Mouse (Mus musculus) heart, postnatal 0 days (tissue): Measurements from ENCODE around the gene Gm20721. TPM values are rescaled to one million over a fixed set of nuclear protein-coding genes. Genes with fewer than 3 reads are reported as not detected.
A peak's percentile ranks its signal among the peaks of the same experiment; 100 is the strongest.

ENCODE experiments used
- ATAC-seq: fragments of 200-750 bp; cut with Nextera tagmentation; 2 replicates; pipeline ENCODE4 v1.8.0; 2017; ENCODE audit warnings: low read depth, moderate number of reproducible peaks, moderate library complexity; ENCODE audit not compliant: insufficient read depth
- DNase-seq: peaks from one replicate; pipeline ENCODE4 v3.0.0-alpha.2; 2016; ENCODE audit warnings: low spot score
- H3K27ac ChIP-seq: fragments of 300-500 bp; sonication (generic); 2 replicates; pipeline ENCODE4 v1.5.1; 2014; ENCODE audit warnings: low read depth, mild to moderate bottlenecking
- H3K27me3 ChIP-seq: fragments of 300-500 bp; sonication (generic); 2 replicates; pipeline ENCODE4 v1.6.1; 2014; ENCODE audit warnings: low read length, mixed read lengths; ENCODE audit not compliant: control insufficient read depth, insufficient read depth
- H3K36me3 ChIP-seq: fragments of 300-500 bp; sonication (generic); replicated peaks from 2 replicates; pipeline ENCODE4 v1.6.1; 2014; ENCODE audit warnings: low read length, mixed read lengths; ENCODE audit not compliant: control insufficient read depth, insufficient read depth
- H3K4me1 ChIP-seq: fragments of 300-500 bp; sonication (generic); 2 replicates; pipeline ENCODE4 v1.6.1; 2014; ENCODE audit warnings: antibody characterized with exemption; ENCODE audit not compliant: control insufficient read depth, insufficient read depth
- H3K4me2 ChIP-seq: fragments of 300-500 bp; sonication (generic); 2 replicates; pipeline ENCODE4 v1.6.1; 2014; ENCODE audit warnings: low read depth, mild to moderate bottlenecking, low read length, moderate library complexity
- H3K4me3 ChIP-seq: fragments of 300-500 bp; sonication (generic); 2 replicates; pipeline ENCODE4 v1.5.1; 2014; ENCODE audit warnings: low read depth, low read length
- H3K9ac ChIP-seq: fragments of 300-500 bp; sonication (generic); replicated peaks from 2 replicates; pipeline ENCODE4 v1.6.1; 2014; ENCODE audit warnings: low read depth, low read length, mixed read lengths
- H3K9me3 ChIP-seq: fragments of 300-500 bp; sonication (generic); replicated peaks from 2 replicates; pipeline ENCODE4 v1.6.1; 2016; ENCODE audit warnings: low read length; ENCODE audit not compliant: control insufficient read depth
- CTCF ChIP-seq: IDR thresholded peaks from 2 replicates; pipeline ENCODE4 v1.5.1; 2016; ENCODE audit warnings: antibody characterized with exemption, control low read depth, low read depth
- EP300 ChIP-seq: IDR thresholded peaks from 2 replicates; pipeline ENCODE4 v1.6.1; 2016; ENCODE audit warnings: antibody characterized with exemption, low read depth
- WGBS: fragments of 180-500 bp; shearing (Covaris S2); extraction: QIAGEN DNeasy Blood & Tissue Kit; methylation state at CpG from one replicate; pipeline ENCODE4 v1.1.7; 2014; 5-methylcytosine and 5-hydroxymethylcytosine counted together
- polyA plus RNA-seq: library from polyadenylated mRNA; unstranded; fragments of >200 nt; fragmentation: Nextera tagmentation; extraction: Ambion mirVana; gene quantifications from 2 replicates; pipeline ENCODE4 v1.2.1, GENCODE M21; 2015
- total RNA-seq: library from RNA; depleted of rRNA; stranded (reverse); fragments of >200 nt; gene quantifications from 2 replicates; pipeline ENCODE4 v1.2.3, GENCODE M21; 2014; ENCODE audit warnings: low replicate concordance

Gene Gm20721
- total and polyA plus RNA-seq, 2 experiments from 2014 or later = 11.3 TPM; not detected in 1

DNA sequence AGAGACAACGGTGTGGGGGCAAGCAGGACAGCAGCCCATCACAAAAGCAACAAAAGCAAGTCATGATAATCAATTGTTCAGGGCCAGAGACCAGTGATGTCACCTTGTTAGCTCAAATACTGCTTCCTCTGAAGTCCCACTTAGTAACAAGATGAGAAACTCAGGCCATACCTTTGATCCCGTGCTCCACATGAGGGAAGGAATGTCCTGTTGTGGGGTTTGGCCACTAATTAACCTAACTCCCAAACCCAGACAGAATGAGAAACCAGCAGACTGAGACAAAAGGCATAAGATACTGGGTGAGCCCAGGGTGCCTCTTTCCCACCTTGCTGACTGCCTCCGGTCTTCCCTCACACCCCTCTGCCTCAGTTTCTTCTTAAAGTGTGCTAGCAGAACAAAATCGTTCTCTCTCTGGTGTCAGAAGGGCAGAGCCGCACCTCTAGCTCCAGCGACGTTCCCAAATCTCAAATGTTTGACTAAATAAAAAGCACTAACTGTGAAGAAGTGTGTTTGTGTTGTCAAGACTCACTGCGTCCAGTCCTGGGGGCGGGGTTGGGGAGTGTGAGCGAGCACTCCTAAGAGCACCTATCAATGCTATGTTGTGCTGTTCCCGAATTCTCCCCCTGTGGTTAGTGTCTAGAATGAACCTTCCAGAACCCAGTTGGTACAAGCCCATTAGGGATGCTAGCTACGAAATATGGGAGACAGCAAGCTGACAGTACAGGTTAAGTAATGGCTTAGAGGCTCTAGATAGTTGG is 57.7 kb downstream of the Gm20721 start:
- 49% methylated on average over 12 of the region's 12 CpGs for WGBS

DNA sequence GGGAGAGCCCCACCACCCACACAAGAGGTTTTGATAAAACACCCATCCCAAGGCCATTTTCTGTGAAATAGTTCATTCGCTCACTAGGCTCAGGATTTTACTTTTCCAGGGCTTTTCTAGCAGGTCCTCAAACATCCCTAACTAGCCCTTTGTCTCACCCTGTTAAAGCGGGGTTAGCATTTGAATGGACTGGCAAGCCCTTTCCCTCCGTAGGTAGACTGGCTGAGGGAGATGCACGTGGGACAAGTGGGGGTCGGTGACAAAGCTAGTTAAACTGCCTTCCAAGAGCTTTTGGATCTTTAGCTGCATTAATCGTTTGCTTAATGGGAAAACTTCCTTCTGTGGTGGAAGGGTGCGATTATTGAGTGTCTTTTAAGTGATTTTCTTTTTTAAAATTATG is 58.6 kb downstream of the Gm20721 start:
- peaks cover 50% of the 10 kb centered on the region for H3K27me3 ChIP-seq
- DNase-seq (no peak), ATAC-seq (no peak)
- TF ChIP-seq CTCF (no peak), EP300 (no peak)
- peaks cover 35% of the 10 kb centered on the region for H3K36me3 ChIP-seq
- 45% methylated on average over 7 of the region's 7 CpGs for WGBS
- peaks cover 11% of the 10 kb centered on the region; the same call in 1 of the 2 replicates for H3K4me1 ChIP-seq
- H3K4me3 ChIP-seq = no peak overlapping the region
- H3K27ac ChIP-seq = no peak overlapping the region
- H3K4me2 ChIP-seq = no peak overlapping the region
- H3K9ac ChIP-seq = no peak overlapping the region
- H3K9me3 ChIP-seq = peaks cover 4% of the 10 kb centered on the region; the same call in 1 of the 2 replicates

More for the DNA sequence above, 57.7 kb downstream of the Gm20721 start:
- TF ChIP-seq CTCF (no peak), EP300 (no peak)
- H3K4me2 ChIP-seq = no peak overlapping the region
- no peak overlapping the region for H3K27ac ChIP-seq
- peaks cover 29% of the 10 kb centered on the region for H3K36me3 ChIP-seq
- H3K4me3 ChIP-seq = no peak overlapping the region
- peaks cover 4% of the 10 kb centered on the region; the same call in 1 of the 2 replicates for H3K9me3 ChIP-seq
- peaks cover 11% of the 10 kb centered on the region; the same call in 1 of the 2 replicates for H3K4me1 ChIP-seq
- H3K9ac ChIP-seq = no peak overlapping the region
- ATAC-seq = no peak
- DNase-seq = no peak
- peaks cover 50% of the 10 kb centered on the region for H3K27me3 ChIP-seq

DNA sequence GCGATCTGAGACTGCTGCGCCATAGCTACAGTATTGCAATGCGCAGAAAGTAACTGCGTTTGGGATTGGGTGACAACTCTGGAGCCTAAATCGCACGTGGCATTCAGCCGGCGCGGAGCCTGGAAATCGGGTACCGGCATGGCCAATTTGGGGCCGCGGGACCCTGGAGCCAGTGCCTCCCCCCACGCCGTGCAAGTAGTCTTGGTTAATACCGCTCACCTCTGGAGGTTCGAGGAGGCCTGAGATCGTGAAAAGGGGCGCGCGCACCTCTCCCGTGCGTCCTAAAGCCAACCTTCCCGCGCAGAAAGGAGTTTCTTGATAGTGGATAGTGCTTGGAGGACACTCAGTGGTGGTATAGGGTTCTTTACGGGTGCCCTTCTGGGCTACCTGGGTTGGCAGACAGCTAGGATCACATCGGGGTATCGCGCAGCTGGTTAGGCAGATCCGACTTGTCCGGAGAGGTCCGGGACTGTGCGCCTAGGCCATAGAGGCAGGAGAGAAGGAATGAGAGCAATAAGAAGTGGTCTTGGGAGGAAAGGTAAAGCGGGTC is 60.5 kb downstream of the Gm20721 start:
- Histone ChIP-seq H3K27ac (no peak overlapping the region), H3K36me3 (peaks cover 37% of the 10 kb centered on the region), H3K4me1 (no peaks in the 10 kb centered on the region), H3K27me3 (peaks cover 50% of the 10 kb centered on the region), H3K9me3 (peaks cover 4% of the 10 kb centered on the region; the same call in 1 of the 2 replicates), H3K4me2 (no peak overlapping the region), H3K9ac (no peak overlapping the region), H3K4me3 (0 out of 2 replicates have a peak overlapping the region, but pooled peaks have one; percentile 29)
- TF ChIP-seq CTCF (no peak), EP300 (no peak)
- ATAC-seq (no peak), DNase-seq (no peak)
- WGBS = 46% methylated on average over 34 of the region's 34 CpGs

DNA sequence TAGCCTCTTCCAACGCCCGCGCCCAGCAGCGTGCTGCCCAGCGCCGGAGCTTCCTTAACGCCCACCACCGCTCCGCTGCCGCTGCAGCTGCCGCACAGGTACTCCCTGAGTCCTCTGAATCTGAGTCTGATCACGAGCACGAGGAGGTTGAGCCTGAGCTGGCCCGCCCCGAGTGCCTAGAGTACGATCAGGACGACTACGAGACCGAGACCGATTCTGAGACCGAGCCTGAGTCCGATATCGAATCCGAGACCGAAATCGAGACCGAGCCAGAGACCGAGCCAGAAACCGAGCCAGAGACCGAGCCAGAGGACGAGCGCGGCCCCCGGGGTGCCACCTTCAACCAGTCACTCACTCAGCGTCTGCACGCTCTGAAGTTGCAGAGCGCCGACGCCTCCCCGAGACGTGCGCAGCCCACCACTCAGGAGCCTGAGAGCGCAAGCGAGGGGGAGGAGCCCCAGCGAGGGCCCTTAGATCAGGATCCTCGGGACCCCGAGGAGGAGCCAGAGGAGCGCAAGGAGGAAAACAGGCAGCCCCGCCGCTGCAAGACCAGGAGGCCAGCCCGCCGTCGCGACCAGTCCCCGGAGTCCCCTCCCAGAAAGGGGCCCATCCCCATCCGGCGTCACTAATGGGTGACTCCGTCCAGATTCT is 61.6 kb downstream of the Gm20721 start:
- H3K9me3 ChIP-seq = peaks cover 4% of the 10 kb centered on the region; the same call in 1 of the 2 replicates
- no peak overlapping the region for H3K9ac ChIP-seq
- H3K36me3 ChIP-seq = peaks cover 43% of the 10 kb centered on the region
- ATAC-seq (no peak), DNase-seq (no peak)
- H3K27me3 ChIP-seq = peaks cover 53% of the 10 kb centered on the region
- peak overlapping the region; percentile 29 for H3K4me3 ChIP-seq
- 37% methylated on average over 57 of the region's 58 CpGs for WGBS
- H3K4me2 ChIP-seq = peak overlapping the region; percentile 34
- TF ChIP-seq EP300 (no peak), CTCF (no peak)
- no peaks in the 10 kb centered on the region for H3K4me1 ChIP-seq
- H3K27ac ChIP-seq = no peak overlapping the region

DNA sequence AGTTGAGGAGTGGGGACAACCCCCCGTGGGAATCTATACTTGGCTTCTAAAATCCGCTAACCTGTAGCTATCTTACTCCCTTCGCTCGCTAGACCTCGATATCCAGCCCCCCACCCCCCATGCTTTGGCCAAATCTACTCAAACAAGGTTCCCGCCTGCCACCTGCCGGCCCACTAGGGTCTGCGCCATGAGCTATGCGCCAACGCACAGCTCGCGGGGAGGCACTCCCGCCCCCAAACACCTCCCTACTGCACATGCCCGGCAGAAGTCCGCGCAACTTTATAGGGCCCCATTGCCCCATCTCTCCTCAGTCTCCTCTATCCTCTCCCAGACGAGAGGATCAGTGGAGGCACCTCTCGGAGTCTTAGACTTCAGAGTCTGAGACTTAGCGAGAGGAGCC is 62.5 kb downstream of the Gm20721 start, which contains the start of gene Gnas:
TSS of gene Gnas (plus strand) at position 310 of the 400 bp plus-strand sequence.
- no peaks in the 10 kb centered on the region for H3K4me1 ChIP-seq
- H3K36me3 ChIP-seq = peaks cover 43% of the 10 kb centered on the region
- WGBS = 41% methylated on average over 19 of the region's 19 CpGs
- H3K27ac ChIP-seq = no peak within 1 kb of the TSS
- peaks cover 4% of the 10 kb centered on the region; the same call in 1 of the 2 replicates for H3K9me3 ChIP-seq
- peaks cover 52% of the 10 kb centered on the region for H3K27me3 ChIP-seq
- H3K4me3 ChIP-seq = peak within 1 kb of the TSS; percentile 29
- peak within 1 kb of the TSS; percentile 34 for H3K4me2 ChIP-seq
- ATAC-seq (peak; percentile 47; the same call in 1 of the 2 replicates), DNase-seq (no peak)
- H3K9ac ChIP-seq = no peak within 1 kb of the TSS
- TF ChIP-seq EP300 = no peak
- TF ChIP-seq CTCF = peak; percentile 49
